Mouse (Mus musculus) heart, embryonic 14.5 days (tissue): ENCODE data around the gene Nae1. TPM values are rescaled to one million over a fixed set of nuclear protein-coding genes. Genes with fewer than 3 reads are reported as not detected.

ENCODE experiments used
- ATAC-seq: fragments of 200-750 bp; cut with Nextera tagmentation; 2 replicates; pipeline ENCODE4 v1.8.0; 2017; ENCODE audit warnings: low read depth, moderate TSS enrichment; ENCODE audit not compliant: insufficient number of reproducible peaks, insufficient read depth, low FRiP score
- H3K27ac ChIP-seq, 2 experiments: fragments of 200-500 bp in 1 of 2; fragments of 300-500 bp in 1 of 2; sonication (generic) in 1 of 2; replicated peaks in 1 of 2; 2 replicates each; pipeline ENCODE4 v1.5.1; 2012 to 2014; ENCODE audit warnings: low read depth in 2 of 2, low read length in 2 of 2, control low read depth in 1 of 2, mild to moderate bottlenecking in 1 of 2, mixed read lengths in 1 of 2; ENCODE audit not compliant: control insufficient read depth in 1 of 2, insufficient read depth in 1 of 2
- H3K27me3 ChIP-seq: fragments of 300-500 bp; sonication (generic); 2 replicates; pipeline ENCODE4 v1.6.1; 2014; ENCODE audit warnings: mild to moderate bottlenecking, low read length, control low read depth; ENCODE audit not compliant: control insufficient read depth, insufficient read depth
- H3K36me3 ChIP-seq: fragments of 300-500 bp; sonication (generic); 2 replicates; pipeline ENCODE4 v1.6.1; 2014; ENCODE audit warnings: mild to moderate bottlenecking, control low read depth, low read length, mixed read lengths; ENCODE audit not compliant: control insufficient read depth, insufficient read depth
- H3K4me1 ChIP-seq, 2 experiments: fragments of 200-500 bp in 1 of 2; fragments of 300-500 bp in 1 of 2; sonication (generic) in 1 of 2; 2 replicates each; pipeline ENCODE4 v1.6.1; 2012 to 2014; ENCODE audit warnings: low read length in 2 of 2, control low read depth in 1 of 2, mixed read lengths in 1 of 2; ENCODE audit not compliant: control insufficient read depth in 2 of 2, insufficient read depth in 2 of 2
- H3K4me2 ChIP-seq: fragments of 300-500 bp; sonication (generic); 2 replicates; pipeline ENCODE4 v1.6.1; 2014; ENCODE audit warnings: mild to moderate bottlenecking, low read length
- H3K4me3 ChIP-seq, 2 experiments: fragments of 200-500 bp in 1 of 2; fragments of 300-500 bp in 1 of 2; sonication (generic) in 1 of 2; 2 replicates each; pipeline ENCODE4 v1.5.1; 2012 to 2014; ENCODE audit warnings: low read length in 2 of 2, mild to moderate bottlenecking in 2 of 2, control low read depth in 1 of 2, low read depth in 1 of 2, moderate library complexity in 1 of 2; ENCODE audit not compliant: control insufficient read depth in 1 of 2, insufficient read depth in 1 of 2
- H3K9ac ChIP-seq: fragments of 300-500 bp; sonication (generic); 2 replicates; pipeline ENCODE4 v1.6.1; 2014; ENCODE audit warnings: mild to moderate bottlenecking, low read length
- H3K9me3 ChIP-seq: fragments of 300-500 bp; sonication (generic); 2 replicates; pipeline ENCODE4 v1.6.1; 2016; ENCODE audit warnings: low read length, control low read depth; ENCODE audit not compliant: control insufficient read depth
- WGBS: fragments of 180-500 bp; shearing (Covaris S2); extraction: QIAGEN DNeasy Blood & Tissue Kit; methylation state at CpG from one replicate; pipeline ENCODE4 v1.1.7; 2014; 5-methylcytosine and 5-hydroxymethylcytosine counted together
- polyA plus RNA-seq: library from polyadenylated mRNA; unstranded; fragments of >200 nt; fragmentation: Nextera tagmentation; extraction: Ambion mirVana; gene quantifications from 2 replicates; pipeline ENCODE4 v1.2.1, GENCODE M21; 2014

The Nae1 gene
- polyA plus RNA-seq, 1 experiment from 2014 or later = 80.0 TPM

GRCm38 (mm10) chr8:104517872-104518271, 16.6 kb downstream of the Nae1 start:
- H3K27me3 ChIP-seq = no peaks in the 10 kb centered on the region
- 87% methylated on average over 5 of the region's 5 CpGs for WGBS
- H3K4me3 ChIP-seq = no peak overlapping the region
- no peak overlapping the region for H3K4me2 ChIP-seq
- H3K36me3 ChIP-seq = peaks cover 88% of the 10 kb centered on the region
- H3K9ac ChIP-seq = no peak overlapping the region
- ATAC-seq = no peak
- H3K9me3 ChIP-seq = no peaks in the 10 kb centered on the region
- H3K4me1 ChIP-seq = no peaks in the 10 kb centered on the region
- H3K27ac ChIP-seq = no peak overlapping the region

- H3K4me3 ChIP-seq = no peak overlapping the region
- peak overlapping the region; percentile 89 for H3K4me2 ChIP-seq
- H3K4me1 ChIP-seq = peaks cover 3% of the 10 kb centered on the region in 2 experiments; a peak in 2 of 4 replicates
- 72% methylated on average over 3 of the region's 3 CpGs for WGBS
- H3K9ac ChIP-seq = no peak overlapping the region
- peaks cover 39% of the 10 kb centered on the region for H3K36me3 ChIP-seq
- no peak overlapping the region for H3K27ac ChIP-seq
- H3K9me3 ChIP-seq = no peaks in the 10 kb centered on the region
- ATAC-seq = no peak
- no peaks in the 10 kb centered on the region for H3K27me3 ChIP-seq
Measured at GRCm38 (mm10) chr8:104510134-104510533, 24.3 kb downstream of the Nae1 start.

GRCm38 (mm10) chr8:104509061-104510006, 25.1 kb downstream of the Nae1 start, which contains the start of gene Terb1:
Terb1 (minus strand) TSS chr8:104509910.
- H3K4me3 ChIP-seq = peak within 1 kb of the TSS; percentile 55 to 70
- H3K36me3 ChIP-seq = peaks cover 31% of the 10 kb centered on the region
- no peaks in the 10 kb centered on the region for H3K9me3 ChIP-seq
- H3K27me3 ChIP-seq = no peaks in the 10 kb centered on the region
- peak within 1 kb of the TSS; percentile 72 for H3K9ac ChIP-seq
- H3K4me1 ChIP-seq = peaks cover 3% of the 10 kb centered on the region in 2 experiments; a peak in 2 of 4 replicates
- H3K27ac ChIP-seq = peak within 1 kb of the TSS in 1 of 2 experiments; percentile 11; a peak in 1 of 4 replicates
- 2% methylated on average over 64 of the region's 64 CpGs for WGBS
- ATAC-seq = peak; percentile 54; the same call in 1 of the 2 replicates
- H3K4me2 ChIP-seq = peak within 1 kb of the TSS; percentile 89

GRCm38 (mm10) chr8:104479091-104479490, 55.3 kb downstream of the Nae1 start:
- WGBS = 56% methylated on average over 1 of the region's 1 CpGs
- Histone ChIP-seq H3K9me3 (no peaks in the 10 kb centered on the region), H3K27ac (no peak overlapping the region), H3K4me2 (no peak overlapping the region), H3K4me1 (no peaks in the 10 kb centered on the region), H3K27me3 (no peaks in the 10 kb centered on the region), H3K36me3 (no peaks in the 10 kb centered on the region), H3K9ac (no peak overlapping the region), H3K4me3 (no peak overlapping the region)
- no peak for ATAC-seq

GRCm38 (mm10) chr8:104472465-104472864, 62.0 kb downstream of the Nae1 start:
- no peak for ATAC-seq

GRCm38 (mm10) chr8:104467463-104467862, 67.0 kb downstream of the Nae1 start:
- no peak overlapping the region for H3K4me3 ChIP-seq
- no peak for ATAC-seq
- 62% methylated on average over 2 of the region's 2 CpGs for WGBS

More at GRCm38 (mm10) chr8:104472465-104472864, 62.0 kb downstream of the Nae1 start:
- Histone ChIP-seq H3K27ac (no peak overlapping the region), H3K9me3 (no peaks in the 10 kb centered on the region), H3K4me3 (no peak overlapping the region), H3K36me3 (no peaks in the 10 kb centered on the region), H3K27me3 (no peaks in the 10 kb centered on the region), H3K4me2 (no peak overlapping the region), H3K4me1 (no peaks in the 10 kb centered on the region), H3K9ac (no peak overlapping the region)
- 72% methylated on average over 3 of the region's 3 CpGs for WGBS

More at GRCm38 (mm10) chr8:104467463-104467862, 67.0 kb downstream of the Nae1 start:
- H3K9ac ChIP-seq = no peak overlapping the region
- H3K27me3 ChIP-seq = no peaks in the 10 kb centered on the region
- no peaks in the 10 kb centered on the region for H3K9me3 ChIP-seq
- H3K4me1 ChIP-seq = no peaks in the 10 kb centered on the region
- no peaks in the 10 kb centered on the region for H3K36me3 ChIP-seq
- no peak overlapping the region for H3K27ac ChIP-seq
- H3K4me2 ChIP-seq = no peak overlapping the region
